Mouse (Mus musculus): ENCODE data around the gene Msi2. TPM values are rescaled to one million over a fixed set of nuclear protein-coding genes. Genes with fewer than 3 reads are reported as not detected.

The Msi2 gene
- polyA plus RNA-seq, 1 experiment = 14.2 TPM

DNA sequence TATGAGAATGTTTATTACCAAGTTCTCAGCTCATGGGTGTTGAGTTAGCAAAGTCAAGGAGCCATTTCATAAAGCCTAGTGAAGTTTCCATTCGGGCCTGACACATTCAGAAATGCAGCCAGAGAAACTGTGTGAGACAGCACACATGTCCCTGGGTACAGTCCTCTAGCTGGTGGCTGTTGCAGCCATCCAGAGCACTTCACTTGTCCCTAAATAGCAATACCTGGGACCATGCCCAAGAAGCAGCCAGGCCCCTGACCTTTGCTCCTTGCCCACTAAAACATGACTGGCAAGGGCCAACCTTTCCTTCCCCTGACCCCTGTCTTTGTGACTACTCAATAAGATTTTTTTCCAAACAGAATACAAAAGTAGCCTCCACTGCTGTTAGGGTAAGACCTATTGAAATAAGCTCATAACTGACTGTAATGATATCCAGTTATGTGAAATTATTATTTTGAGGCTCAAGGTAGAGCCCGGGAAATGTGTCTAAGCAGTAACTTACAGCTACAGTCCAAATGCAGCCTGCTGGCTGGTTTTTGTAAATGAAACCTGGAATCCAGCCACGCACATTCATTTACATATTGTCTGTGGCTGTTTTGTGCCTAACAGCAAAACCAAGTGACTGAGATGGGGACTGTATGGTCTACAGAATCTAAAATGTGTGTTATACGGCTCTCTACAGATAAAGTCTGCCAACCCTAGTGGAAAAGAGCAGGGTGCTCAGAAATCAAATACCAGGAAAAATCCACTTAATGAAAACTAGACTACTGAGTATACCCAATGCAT is 143.5 kb downstream of the Msi2 start:
- Histone ChIP-seq H3K4me3 (ENCODE audit: extremely low read depth, insufficient read depth, insufficient read length) (no peak overlapping the region), H3K27ac (ENCODE audit: insufficient read depth, low read length) (no peak overlapping the region), H3K36me3 (ENCODE audit: control insufficient read depth, insufficient read depth, low read length) (no peaks in the 10 kb centered on the region), H3K4me1 (ENCODE audit: control insufficient read depth, insufficient read depth, insufficient read length) (peaks cover 10% of the 10 kb centered on the region; the same call in 1 of the 2 replicates), H3K27me3 (ENCODE audit: control insufficient read depth, insufficient read depth, low read length) (no peaks in the 10 kb centered on the region)
- TF ChIP-seq CTCF (IDR thresholded peaks at IDR 0.05; ENCODE audit: extremely low read depth, insufficient read depth, insufficient read length, insufficient replicate concordance) (no peak), POLR2A (IDR thresholded peaks at IDR 0.05; ENCODE audit: low read depth, low read length) (no peak)
- DNase-seq (ENCODE audit: low read depth in 1 of 2, low spot score in 2 of 2) = no peak
- 80% methylated on average over 4 of the region's 4 CpGs for WGBS

DNA sequence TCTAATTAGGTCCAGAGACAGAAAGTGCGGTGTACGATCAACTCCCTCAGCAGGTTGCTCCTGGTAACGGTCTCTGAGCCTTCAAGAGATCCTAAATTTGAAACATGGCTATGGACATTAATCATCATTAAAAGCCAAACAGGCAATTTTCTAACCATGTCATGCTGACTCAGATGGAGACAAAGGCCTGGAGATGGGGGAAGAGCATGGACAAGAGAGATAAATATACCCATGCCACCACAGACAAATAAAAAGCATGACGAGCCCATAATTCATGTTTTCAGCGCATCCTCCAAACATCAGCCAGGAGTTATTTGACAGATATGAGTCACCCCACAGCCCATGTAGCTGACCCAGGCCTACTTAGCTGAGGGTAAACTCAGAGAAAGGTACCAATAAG is 145.3 kb downstream of the Msi2 start:
- Histone ChIP-seq H3K4me1 (ENCODE audit: control insufficient read depth, insufficient read depth, insufficient read length) (peaks cover 10% of the 10 kb centered on the region; the same call in 1 of the 2 replicates), H3K27ac (ENCODE audit: insufficient read depth, low read length) (no peak overlapping the region), H3K4me3 (ENCODE audit: extremely low read depth, insufficient read depth, insufficient read length) (no peak overlapping the region), H3K27me3 (ENCODE audit: control insufficient read depth, insufficient read depth, low read length) (no peaks in the 10 kb centered on the region), H3K36me3 (ENCODE audit: control insufficient read depth, insufficient read depth, low read length) (no peaks in the 10 kb centered on the region)
- WGBS = 96% methylated on average over 5 of the region's 5 CpGs
- no peak for DNase-seq (ENCODE audit: low read depth in 1 of 2, low spot score in 2 of 2)
- TF ChIP-seq CTCF (IDR thresholded peaks at IDR 0.05; ENCODE audit: extremely low read depth, insufficient read depth, insufficient read length, insufficient replicate concordance) = no peak
- no peak for TF ChIP-seq POLR2A (IDR thresholded peaks at IDR 0.05; ENCODE audit: low read depth, low read length)

DNA sequence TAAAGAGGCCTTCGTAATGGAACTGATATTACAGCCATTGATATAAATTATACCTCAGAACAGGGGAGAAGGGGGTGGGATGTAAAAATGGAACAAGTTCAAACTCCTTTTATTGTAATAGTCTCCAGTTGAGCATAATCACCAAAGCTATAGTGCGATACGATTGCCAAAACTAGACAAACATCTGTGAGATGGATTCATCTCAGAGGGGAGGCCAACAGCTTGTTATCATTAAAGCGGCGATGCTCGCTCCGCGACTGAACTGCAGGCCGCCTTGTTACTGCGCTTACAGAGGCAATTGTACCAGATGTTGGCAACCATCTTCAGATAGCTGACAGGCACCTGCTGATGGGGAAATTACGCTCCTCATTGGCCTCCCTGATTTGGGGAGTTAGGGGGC is 145.9 kb downstream of the Msi2 start:
- Histone ChIP-seq H3K27me3 (ENCODE audit: control insufficient read depth, insufficient read depth, low read length) (no peaks in the 10 kb centered on the region), H3K27ac (ENCODE audit: insufficient read depth, low read length) (no peak overlapping the region), H3K36me3 (ENCODE audit: control insufficient read depth, insufficient read depth, low read length) (no peaks in the 10 kb centered on the region), H3K4me1 (ENCODE audit: control insufficient read depth, insufficient read depth, insufficient read length) (peaks cover 10% of the 10 kb centered on the region; the same call in 1 of the 2 replicates), H3K4me3 (ENCODE audit: extremely low read depth, insufficient read depth, insufficient read length) (no peak overlapping the region)
- DNase-seq (ENCODE audit: low read depth in 1 of 2, low spot score in 2 of 2) = no peak
- WGBS = 90% methylated on average over 11 of the region's 11 CpGs
- TF ChIP-seq CTCF (IDR thresholded peaks at IDR 0.05; ENCODE audit: extremely low read depth, insufficient read depth, insufficient read length, insufficient replicate concordance) (no peak), POLR2A (IDR thresholded peaks at IDR 0.05; ENCODE audit: low read depth, low read length) (no peak)

DNA sequence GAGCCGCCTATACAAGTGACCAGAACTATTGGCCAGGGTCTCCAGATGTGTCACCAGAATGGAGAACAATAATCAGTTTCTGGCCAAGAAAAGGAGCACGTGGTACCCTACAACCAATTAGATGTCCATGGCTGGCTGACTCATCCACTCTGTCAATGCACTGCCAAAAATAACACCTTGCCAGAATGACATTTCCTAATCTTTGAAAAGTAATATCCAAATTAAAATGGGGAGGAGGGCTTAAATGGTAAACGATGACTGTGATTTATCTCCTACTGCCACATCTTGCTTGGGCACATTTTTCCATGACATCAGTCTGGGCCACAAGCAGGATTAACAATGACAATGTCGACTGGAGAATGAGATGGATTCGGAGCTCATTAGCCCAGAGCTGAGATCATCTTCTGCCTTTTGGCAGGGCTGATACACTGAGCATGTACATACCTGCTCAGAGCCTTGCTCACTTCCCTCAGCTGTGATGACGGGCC is 147.6 kb downstream of the Msi2 start:
- Histone ChIP-seq H3K27ac (ENCODE audit: insufficient read depth, low read length) (no peak overlapping the region), H3K27me3 (ENCODE audit: control insufficient read depth, insufficient read depth, low read length) (no peaks in the 10 kb centered on the region), H3K36me3 (ENCODE audit: control insufficient read depth, insufficient read depth, low read length) (no peaks in the 10 kb centered on the region), H3K4me3 (ENCODE audit: extremely low read depth, insufficient read depth, insufficient read length) (no peak overlapping the region), H3K4me1 (ENCODE audit: control insufficient read depth, insufficient read depth, insufficient read length) (peaks cover 2% of the 10 kb centered on the region; the same call in 1 of the 2 replicates)
- TF ChIP-seq POLR2A (IDR thresholded peaks at IDR 0.05; ENCODE audit: low read depth, low read length) (no peak), CTCF (IDR thresholded peaks at IDR 0.05; ENCODE audit: extremely low read depth, insufficient read depth, insufficient read length, insufficient replicate concordance) (no peak)
- 91% methylated on average over 6 of the region's 6 CpGs for WGBS
- no peak for DNase-seq (ENCODE audit: low read depth in 1 of 2, low spot score in 2 of 2)

DNA sequence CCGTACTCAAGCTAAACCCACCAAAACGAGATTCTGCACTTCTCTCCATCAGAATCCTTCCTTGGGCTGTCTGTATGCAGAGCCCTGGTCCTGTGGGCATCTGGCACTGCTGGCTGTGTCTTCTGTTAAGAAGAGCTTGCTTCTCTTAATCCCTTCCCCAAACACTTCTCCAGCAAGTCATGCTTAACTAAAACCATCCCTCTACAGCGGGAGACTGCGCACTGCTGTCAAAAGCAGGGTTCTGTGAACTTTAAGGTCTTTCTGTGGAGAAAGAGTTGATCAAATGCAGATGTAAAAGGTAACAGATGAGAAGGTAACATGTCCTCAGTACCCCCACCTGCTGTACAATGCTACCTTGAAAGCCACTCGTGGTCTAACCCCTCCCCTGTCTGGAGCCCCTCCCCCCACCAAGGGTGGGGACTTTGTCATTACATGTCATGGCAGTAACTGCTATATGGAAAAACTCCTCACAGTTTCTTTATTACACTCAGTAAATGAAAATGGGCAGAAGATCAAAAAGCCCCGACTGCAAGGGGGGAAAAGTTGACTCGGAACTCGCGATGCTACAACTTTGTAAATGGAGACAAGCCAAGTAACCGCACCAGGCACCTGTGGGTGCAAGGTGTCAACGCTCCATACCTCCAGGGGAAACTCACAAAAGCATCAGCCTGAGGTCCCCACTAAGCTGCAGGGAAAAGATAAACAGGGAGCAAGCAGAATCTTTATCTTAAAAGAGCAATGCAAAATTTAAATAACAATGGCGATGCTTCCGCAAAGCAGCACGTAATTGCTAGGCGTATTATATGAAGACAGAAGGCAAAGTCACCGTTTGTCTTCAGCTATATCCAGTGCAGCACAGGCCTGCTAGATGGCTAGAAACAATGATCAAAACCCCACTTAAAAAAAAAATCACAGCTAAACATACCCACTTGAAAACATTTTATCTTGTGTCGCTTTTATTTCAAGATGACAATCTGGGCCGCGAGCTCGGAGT is 151.4 kb downstream of the Msi2 start:
- DNase-seq (ENCODE audit: low read depth in 1 of 2, low spot score in 2 of 2) = no peak
- H3K4me1 ChIP-seq (ENCODE audit: control insufficient read depth, insufficient read depth, insufficient read length) = no peaks in the 10 kb centered on the region
- WGBS = 88% methylated on average over 20 of the region's 20 CpGs

DNA sequence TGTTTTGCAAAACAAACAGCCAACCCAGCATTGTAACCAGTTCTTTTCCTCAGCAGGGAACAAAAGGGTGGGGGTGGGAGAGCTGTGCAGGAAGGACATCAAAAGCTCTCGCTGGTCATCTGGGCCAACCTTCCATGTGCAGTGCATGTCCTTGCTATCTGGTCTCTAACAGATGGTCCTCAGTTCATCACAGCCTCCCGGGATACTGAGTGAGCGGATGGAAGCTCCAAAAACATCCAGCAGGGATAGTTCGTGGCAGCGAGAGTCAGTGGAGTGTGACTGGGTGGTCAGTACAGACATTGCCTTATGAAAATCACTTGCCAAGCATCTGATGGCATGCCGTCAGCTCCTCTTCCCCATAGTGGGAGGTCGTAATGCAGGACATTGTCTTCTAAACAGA is 153.5 kb downstream of the Msi2 start:
- H3K36me3 ChIP-seq (ENCODE audit: control insufficient read depth, insufficient read depth, low read length) = peaks cover 5% of the 10 kb centered on the region; the same call in 1 of the 2 replicates
- no peaks in the 10 kb centered on the region for H3K27me3 ChIP-seq (ENCODE audit: control insufficient read depth, insufficient read depth, low read length)
- TF ChIP-seq POLR2A (IDR thresholded peaks at IDR 0.05; ENCODE audit: low read depth, low read length) = no peak
- no peaks in the 10 kb centered on the region for H3K4me1 ChIP-seq (ENCODE audit: control insufficient read depth, insufficient read depth, insufficient read length)
- no peak overlapping the region for H3K27ac ChIP-seq (ENCODE audit: insufficient read depth, low read length)
- DNase-seq (ENCODE audit: low read depth in 1 of 2, low spot score in 2 of 2) = no peak
- 92% methylated on average over 7 of the region's 7 CpGs for WGBS
- no peak overlapping the region for H3K4me3 ChIP-seq (ENCODE audit: extremely low read depth, insufficient read depth, insufficient read length)

More for the DNA sequence above, 151.4 kb downstream of the Msi2 start:
- no peak overlapping the region for H3K27ac ChIP-seq (ENCODE audit: insufficient read depth, low read length)
- no peak overlapping the region for H3K4me3 ChIP-seq (ENCODE audit: extremely low read depth, insufficient read depth, insufficient read length)
- H3K36me3 ChIP-seq (ENCODE audit: control insufficient read depth, insufficient read depth, low read length) = peaks cover 5% of the 10 kb centered on the region; the same call in 1 of the 2 replicates
- TF ChIP-seq POLR2A (IDR thresholded peaks at IDR 0.05; ENCODE audit: low read depth, low read length) (no peak), CTCF (IDR thresholded peaks at IDR 0.05; ENCODE audit: extremely low read depth, insufficient read depth, insufficient read length, insufficient replicate concordance) (no peak)
- H3K27me3 ChIP-seq (ENCODE audit: control insufficient read depth, insufficient read depth, low read length) = no peaks in the 10 kb centered on the region
